Mouse (Mus musculus): ENCODE measurements around the gene Baiap2l2. TPM values are rescaled to one million over a fixed set of nuclear protein-coding genes. Genes with fewer than 3 reads are reported as not detected.

Gene Baiap2l2
- total RNA-seq, 4 experiments from 2014 or later, result 0.54 to 1.3 TPM; not detected in 2

DNA sequence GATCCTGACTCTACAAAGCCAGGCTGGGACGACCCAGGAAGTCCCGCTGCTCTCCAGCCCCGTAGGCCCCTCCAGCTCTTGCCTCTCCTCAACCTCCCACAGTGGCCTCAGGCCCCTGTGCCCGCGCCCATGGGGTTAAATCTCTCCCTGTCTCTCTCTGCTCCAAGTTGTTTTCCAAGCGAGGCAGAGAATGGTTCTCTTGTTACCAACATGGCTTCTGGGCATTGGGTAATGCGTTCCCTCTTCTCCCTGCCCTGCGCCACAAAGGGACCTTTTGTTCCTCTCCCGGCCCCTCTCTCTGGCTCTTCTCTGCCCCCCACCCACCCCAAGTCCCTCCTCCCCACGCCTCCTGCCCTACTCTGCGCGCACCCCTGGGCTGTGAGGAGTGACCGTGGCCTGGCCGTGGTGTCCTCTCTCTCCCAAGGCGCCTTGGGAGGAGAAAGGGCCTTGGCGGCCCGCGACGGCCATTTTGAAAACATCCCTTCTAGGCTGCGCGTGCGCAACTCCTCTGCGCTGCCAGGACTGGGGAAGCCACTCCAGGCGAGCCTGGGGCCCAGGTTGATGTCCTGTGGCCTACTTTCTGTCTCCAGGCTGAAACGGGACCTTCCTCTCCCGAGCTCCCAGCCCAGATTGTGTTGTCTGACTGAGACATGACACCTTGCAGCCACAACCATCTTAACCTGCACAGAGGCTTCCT lies 72.4 kb downstream of the Baiap2l2 start:
- DNase-seq (ENCODE audit: low spot score), result no peak

DNA sequence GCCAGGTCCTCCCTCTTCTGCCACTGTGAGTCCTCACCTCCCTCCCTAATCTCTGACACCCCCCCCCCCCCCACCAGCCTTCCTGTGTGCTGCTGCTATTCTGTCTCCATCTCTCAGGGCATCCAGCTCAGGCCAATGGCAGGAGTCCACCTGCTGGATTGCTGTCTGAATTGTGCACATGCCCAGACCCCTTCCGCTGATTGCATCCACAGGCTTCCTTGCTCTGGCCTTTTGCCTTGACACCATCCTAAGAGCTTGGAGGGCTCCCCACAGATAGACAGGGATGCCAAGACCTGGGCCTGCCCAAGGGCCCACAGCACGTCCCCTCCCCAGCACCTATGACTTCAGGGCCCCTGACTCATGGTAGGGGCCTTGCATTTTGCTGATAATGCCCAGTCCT lies 75.0 kb downstream of the Baiap2l2 start:
- no peak for DNase-seq (ENCODE audit: low spot score)

DNA sequence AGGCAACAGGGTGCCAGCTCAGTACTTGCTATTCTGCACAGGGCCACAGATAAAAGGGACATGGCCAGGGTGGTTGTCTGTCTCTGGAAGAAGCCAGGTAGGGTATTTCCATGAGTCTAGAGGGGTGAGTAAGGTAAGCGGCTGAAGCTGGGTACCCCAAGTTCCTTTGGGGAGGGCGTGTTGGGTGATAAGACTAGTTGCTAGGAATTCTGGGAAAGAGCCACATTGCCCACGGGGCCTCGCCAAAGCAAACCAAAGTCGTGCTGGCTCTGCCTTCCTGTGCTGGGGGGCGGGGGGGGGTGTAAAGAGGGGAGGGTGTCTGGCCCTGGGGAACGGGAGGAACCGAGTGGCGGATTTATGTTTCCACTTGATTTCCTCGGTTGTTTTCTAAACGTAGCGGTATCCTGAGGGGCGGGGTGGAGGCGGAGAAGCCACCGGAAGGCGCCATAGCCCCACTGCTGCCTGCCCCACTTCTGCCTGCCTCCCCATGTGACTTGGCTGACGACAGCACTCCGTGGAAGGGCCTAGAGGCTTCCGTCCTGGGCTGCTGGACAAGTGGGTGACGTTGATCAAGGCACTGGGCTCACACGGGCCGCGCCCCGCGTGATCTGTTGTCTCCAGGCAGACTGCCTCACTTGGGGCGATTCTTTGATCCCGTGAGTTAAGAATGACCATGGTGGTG lies 76.4 kb downstream of the Baiap2l2 start:
- DNase-seq (ENCODE audit: low spot score), result peak; percentile 54

DNA sequence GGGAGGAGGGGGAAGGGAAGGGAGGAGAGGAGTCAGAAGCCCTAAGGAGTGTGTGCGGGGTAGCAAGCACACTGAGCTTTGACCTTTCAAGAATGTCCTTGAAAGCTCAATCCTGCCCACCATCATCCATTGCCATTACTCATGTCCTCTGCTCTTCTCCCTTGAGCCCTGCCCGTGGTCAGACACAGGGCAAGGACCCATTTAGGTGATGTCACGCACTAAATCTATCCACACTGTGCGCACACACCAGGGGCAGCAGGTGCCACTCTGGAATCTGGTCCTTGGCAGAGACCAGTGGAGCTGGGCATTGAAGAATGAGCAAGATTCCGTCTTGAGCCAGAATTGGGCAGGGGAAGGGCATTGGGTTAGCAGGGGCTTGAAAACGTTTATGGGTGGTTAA lies 77.1 kb downstream of the Baiap2l2 start:
- DNase-seq (ENCODE audit: low spot score), result no peak

Other genes with a start within 250 kb of the Baiap2l2 start
- not detected for gene Galr3, start 243.7 kb downstream of the Baiap2l2 start, total RNA-seq (2022)
- gene Ankrd54, start 222.6 kb downstream of the Baiap2l2 start, total RNA-seq (2022), result 1 to 10 TPM; 6.3 to 8.0 (median 7.6) TPM
- 10 to 100 TPM; 70.2 to 76.0 (median 74.9) TPM for gene Eif3l, start 210.4 kb downstream of the Baiap2l2 start, total RNA-seq (2022)
- gene Micall1, start 176.6 kb downstream of the Baiap2l2 start, total RNA-seq (2022), result 10 to 100 TPM; 41.2 to 42.2 (median 41.5) TPM
- gene Polr2f, start 144.5 kb downstream of the Baiap2l2 start, total RNA-seq (2022), result 100 to 1,000 TPM; 124 to 149 (median 135) TPM
- 1 to 10 TPM; 1.6 to 2.7 (median 2.4) TPM for gene 1700088E04Rik, start 144.3 kb downstream of the Baiap2l2 start, total RNA-seq (2022)
- gene Sox10, start 120.3 kb downstream of the Baiap2l2 start, total RNA-seq (2022), result 1 to 10 TPM in 2 of 4 experiments, under 1 TPM in 2; 0.55 to 1.7 (median 0.94) TPM
- 10 to 100 TPM; 23.5 to 29.8 (median 27.3) TPM for gene Pick1, start 56.4 kb downstream of the Baiap2l2 start, total RNA-seq (2022)
- 1 to 10 TPM in 3 of 4 experiments, under 1 TPM in 1; 0.63 to 1.5 (median 1.1) TPM for gene Gm49486, start 56.1 kb downstream of the Baiap2l2 start, total RNA-seq (2022)
- gene Slc16a8, start 30.8 kb downstream of the Baiap2l2 start, total RNA-seq (2022), result under 1 TPM; 0.46 to 0.78 (median 0.59) TPM
- 10 to 100 TPM; 11.6 to 15.6 (median 13.4) TPM for gene Pla2g6, start 42.9 kb upstream of the Baiap2l2 start, total RNA-seq (2022)
- gene Maff, start 61.1 kb upstream of the Baiap2l2 start, total RNA-seq (2022), result 10 to 100 TPM in 2 of 4 experiments, 1 to 10 TPM in 2; 5.7 to 11.1 (median 9.9) TPM
- gene Tmem184b, start 118.0 kb upstream of the Baiap2l2 start, total RNA-seq (2022), result 10 to 100 TPM; 34.6 to 46.1 (median 39.0) TPM
- gene Csnk1e, start 170.0 kb upstream of the Baiap2l2 start, total RNA-seq (2022), result 10 to 100 TPM; 49.3 to 64.6 (median 56.6) TPM
- gene Kcnj4, start 219.7 kb upstream of the Baiap2l2 start, total RNA-seq (2022), result 1 to 10 TPM in 3 of 4 experiments, under 1 TPM in 1; 0.92 to 1.6 (median 1.4) TPM
- gene Kdelr3, start 230.9 kb upstream of the Baiap2l2 start, total RNA-seq (2022), result 1 to 10 TPM; 4.3 to 5.2 (median 4.5) TPM

Measured in heart, adult 8-10 months (tissue).